Mouse (Mus musculus) ovary, postnatal 14 days (tissue): Measurements from ENCODE around the gene Fam110a.
A peak's percentile ranks its signal among the peaks of the same experiment; 100 is the strongest.

Experiments used
- DNase-seq: peaks from one replicate; pipeline ENCODE4 v3.0.0; 2022; ENCODE audit warnings: low spot score

Gene Fam110a

GRCm38 (mm10) chr2:151979470-151980354 lies at the start of gene Fam110a:
Gene Fam110a (minus strand): TSS chr2:151980219.
- DNase-seq: peak; percentile 79

DNA sequence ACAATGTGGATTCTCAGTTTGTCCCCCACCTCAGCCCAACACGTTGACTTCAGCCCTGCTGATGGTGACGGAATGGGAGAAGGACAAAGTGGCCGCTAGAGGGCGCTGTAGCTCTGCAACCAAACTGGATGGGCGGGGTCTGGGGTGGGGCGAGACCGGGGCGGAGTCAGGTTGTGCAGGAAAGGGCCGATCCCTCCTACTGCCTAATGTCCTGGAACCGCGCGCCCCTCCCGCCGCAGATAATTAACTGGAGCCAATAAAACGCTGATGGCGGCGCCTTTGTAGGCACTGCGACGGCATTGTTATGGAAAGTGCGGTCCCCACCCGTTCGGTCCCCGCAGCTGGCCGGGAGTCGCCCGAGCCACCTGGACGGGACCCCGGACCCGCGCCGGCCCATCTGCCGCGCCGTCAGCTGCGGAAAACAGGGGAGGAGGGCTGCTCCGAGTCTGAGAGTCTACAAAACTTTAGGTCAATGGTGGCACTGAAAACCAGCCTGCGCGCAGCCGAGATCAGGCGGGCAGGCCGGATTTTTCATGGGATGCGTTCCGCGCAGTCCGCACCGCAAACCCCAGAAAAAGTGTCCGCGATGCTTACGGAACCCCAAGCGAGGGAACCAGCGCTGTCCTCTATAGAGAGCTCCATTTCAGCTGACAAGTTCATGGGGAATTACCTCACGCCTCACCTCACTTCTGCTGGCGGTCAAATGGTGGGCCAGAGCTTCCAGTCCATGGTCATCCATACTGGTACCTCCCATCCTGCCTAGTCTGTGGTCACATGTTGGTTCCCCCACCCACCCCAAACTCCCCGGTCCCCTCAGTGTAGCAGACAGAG lies 49.4 kb upstream of the Fam110a start:
- peak; percentile 87 for DNase-seq

GRCm38 (mm10) chr2:152024883-152025422 lies 44.9 kb upstream of the Fam110a start:
- no peak for DNase-seq

DNA sequence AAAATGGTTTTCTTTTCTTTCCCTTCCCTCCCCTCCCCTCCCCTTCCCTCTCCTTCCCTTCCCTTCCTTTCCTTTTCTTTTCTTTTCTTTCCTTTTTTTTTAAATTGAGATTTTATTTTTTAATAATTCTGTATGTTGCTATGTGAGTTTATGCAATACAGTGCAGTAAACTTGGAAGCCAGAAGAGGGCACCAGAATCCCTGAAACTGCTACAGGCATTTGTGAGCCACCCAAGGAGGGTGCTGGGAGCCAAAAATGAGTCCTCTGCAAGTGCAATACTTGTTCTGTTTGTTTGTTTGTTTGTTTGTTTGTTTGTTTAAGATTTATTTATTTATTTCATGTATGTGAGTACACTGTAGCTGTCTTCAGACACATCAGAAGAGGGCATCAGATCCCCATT lies 42.0 kb upstream of the Fam110a start:
- no peak for DNase-seq

- peak; percentile 45 for DNase-seq
These were observed 40.2 kb upstream of the Fam110a start for GRCm38 (mm10) chr2:152020255-152020654.

GRCm38 (mm10) chr2:152016666-152017065 lies 36.6 kb upstream of the Fam110a start:
- DNase-seq: no peak

DNA sequence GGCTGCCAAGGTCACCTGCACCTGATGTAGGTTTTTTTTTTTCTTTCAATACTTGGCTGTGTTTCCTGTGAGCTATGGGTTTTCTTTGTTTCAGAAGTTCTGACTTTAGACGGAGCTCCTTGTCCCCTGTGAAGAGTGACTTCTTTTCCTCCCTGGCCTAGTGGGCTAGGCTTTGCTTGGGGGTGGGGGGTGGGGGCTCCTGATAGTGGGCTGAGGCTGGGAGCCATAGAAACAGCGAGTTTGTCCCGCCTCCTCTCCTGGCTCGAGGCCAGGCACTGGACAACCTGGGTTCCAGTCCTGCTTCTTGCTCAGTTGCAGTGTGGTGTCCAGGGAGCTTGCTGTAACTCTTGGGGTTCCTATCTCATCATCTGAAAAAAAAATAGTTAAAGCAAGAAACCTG lies 36.0 kb upstream of the Fam110a start:
- DNase-seq: no peak

- no peak for DNase-seq
These were observed 32.7 kb upstream of the Fam110a start for GRCm38 (mm10) chr2:152012701-152013100.

DNA sequence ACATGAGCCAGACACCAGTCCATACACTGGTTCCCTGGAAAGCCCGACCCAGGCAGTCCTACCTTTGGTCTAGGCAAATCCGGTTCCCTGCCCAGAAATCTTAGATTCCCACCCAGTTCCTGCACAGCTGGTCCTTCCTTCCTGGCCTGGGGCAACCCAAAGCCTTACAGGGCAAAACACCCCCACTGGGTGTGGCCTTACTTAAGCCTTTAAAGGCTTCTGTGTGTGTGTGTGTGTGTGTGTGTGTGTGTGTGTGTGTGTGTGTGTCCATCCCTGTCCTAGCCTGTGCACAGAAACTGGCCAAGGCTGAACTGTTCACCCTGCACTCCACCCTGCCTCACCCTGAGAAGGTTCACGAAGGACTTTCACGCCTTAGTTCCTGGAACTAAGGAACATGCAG lies 32.2 kb upstream of the Fam110a start:
- no peak for DNase-seq

- no peak for DNase-seq
These were observed 31.7 kb upstream of the Fam110a start for GRCm38 (mm10) chr2:152011724-152012123.

GRCm38 (mm10) chr2:152010661-152011060 lies 30.6 kb upstream of the Fam110a start:
- DNase-seq: no peak

DNA sequence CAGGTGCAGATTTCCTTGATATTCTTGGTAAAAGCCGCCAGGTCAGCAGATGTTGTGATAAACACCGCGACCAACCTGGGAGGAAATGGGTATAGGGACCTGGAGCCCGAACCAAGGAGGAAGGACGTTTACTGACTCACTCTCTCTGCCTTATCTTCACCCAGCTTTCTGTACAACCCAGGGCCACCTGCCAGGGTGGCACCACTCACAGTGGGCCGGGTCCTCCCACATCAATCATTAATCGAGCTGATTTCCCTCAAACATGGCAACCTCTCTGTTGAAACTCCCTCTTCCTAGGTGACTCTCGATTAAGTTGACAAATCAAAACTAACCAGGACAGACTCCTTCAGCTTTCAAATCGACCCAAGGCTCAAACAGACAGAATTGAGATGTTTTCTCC lies 30.2 kb upstream of the Fam110a start:
- no peak for DNase-seq

DNA sequence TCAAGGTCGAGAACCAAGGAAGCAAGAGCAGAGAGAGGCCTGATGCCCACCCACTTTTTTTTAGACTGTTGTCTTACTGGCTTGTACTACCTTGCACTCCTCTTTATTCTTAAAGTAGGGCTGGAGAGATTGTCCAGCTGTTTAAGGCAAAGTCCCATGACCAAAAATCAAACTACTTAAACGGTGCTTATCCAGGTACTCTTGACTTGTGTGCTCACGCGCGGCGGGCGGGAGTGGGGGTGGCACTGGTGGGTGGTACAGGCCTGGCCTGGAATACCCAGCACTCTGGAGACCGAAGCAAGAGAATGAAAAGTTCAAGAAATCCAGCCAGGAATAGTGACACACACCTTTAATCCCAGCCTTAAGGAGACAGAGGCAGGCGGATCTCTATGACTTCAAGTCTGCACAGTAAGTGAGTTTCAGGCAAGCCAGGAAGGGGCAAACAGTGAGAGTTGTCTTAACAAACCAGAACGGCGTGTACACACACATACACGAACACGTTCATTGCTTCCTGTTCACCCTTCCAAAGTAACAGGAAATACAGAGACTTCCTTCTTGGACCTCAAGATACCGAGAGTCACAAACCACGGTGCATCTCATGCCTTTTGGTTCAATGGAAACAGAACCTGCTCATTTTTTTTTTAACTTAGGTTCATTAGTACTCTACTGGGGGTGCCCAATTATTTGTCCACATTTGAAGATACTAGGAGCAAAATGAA lies 29.2 kb upstream of the Fam110a start:
- no peak for DNase-seq

DNA sequence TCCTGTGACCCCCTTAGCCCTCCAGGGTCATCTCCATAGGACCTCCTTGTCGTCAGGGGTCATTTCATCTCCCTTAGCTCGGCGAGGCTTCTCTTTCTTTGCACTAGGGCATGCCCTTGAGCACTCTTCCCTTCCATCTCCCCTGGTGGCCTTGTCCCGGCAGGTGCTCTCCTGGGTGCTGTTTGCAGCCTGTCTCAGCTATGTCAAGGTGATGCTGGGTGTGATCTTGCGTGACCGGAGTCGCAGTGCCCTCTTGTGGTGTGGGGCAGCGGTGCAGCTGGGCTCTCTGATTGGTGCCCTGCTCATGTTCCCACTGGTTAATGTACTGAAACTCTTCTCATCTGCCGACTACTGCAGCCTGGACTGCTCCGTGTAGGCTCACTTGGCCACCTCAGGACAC lies 27.8 kb upstream of the Fam110a start:
- DNase-seq: no peak

DNA sequence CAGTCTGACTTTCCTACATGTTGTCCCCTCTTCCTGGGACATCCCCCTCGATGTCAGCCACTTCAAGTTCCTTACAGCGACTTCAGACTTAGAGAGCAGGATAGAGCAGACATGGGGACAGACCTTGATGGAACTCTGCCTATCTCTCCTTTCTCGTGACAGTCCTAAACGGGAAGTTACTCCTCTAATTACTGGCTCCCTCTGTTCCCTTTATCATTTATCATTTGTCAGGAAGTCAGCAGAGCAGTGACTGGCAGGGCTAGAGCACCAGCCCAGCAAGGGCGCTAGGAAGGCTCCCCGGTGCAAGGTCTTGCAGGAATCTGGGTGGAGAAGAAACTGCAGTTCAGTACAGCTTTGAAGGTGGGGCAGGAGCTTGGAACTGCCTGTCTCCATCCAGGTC lies 22.5 kb upstream of the Fam110a start:
- no peak for DNase-seq

GRCm38 (mm10) chr2:152000735-152001134 lies 20.7 kb upstream of the Fam110a start:
- DNase-seq: no peak

DNA sequence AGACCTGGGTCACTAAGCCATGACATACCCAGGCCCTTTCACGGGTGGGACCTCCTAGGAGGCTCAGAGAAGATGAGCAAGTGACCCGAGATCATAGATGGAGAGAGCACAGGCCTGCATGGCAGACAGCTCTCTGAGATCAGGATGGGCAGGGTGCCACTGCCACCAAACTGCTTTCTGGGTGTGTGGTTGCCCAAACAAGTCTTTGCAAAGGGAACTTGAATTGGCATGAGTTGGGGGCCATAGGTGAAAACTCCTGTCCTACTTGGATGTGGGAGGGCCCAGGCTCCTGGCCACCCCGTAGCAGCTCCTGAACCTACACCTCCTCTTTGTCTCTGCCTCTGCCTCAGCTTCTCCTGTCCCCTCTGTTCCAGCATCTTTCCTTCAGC lies 20.3 kb upstream of the Fam110a start:
- no peak for DNase-seq

DNA sequence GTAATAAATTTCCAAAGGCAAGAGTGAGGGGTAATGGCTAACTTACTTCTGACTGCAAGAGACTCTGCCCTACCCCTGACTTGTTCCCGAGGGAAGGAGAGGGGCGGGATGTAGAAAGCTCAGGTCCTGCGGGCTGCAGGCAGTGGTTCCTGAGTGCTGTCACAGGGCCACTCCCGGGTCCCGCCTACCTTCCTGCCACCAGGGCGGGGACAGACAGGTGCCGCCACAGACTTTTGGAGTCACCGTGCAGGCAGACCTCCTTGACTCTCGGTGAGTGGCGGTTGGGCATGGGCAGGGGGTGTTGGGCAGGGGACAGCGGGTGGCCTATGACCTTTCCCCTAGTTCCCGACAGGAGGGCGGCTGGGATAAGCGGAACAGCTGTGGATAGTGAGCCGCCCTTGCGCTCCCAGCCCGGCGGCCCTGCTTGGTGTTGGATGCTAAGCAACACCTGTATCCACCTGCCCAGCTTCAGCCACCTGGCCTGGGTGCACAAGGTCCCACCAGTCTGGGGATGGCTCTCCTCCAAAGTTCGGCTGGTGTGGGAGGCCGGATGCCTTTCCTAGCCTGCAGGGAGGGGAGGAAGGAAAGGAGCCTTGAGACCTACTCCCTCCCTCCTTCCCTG lies 19.8 kb upstream of the Fam110a start:
- no peak for DNase-seq

- no peak for DNase-seq
These were observed 18.9 kb upstream of the Fam110a start for GRCm38 (mm10) chr2:151998932-151999331.

GRCm38 (mm10) chr2:151998505-151998899 lies 18.5 kb upstream of the Fam110a start:
- DNase-seq: no peak

GRCm38 (mm10) chr2:151997776-151998504 lies 17.9 kb upstream of the Fam110a start:
- DNase-seq: no peak
